Mouse (Mus musculus) spleen, adult 12 weeks (tissue): ENCODE data around the gene Dnajc12.
"Not testable (repeated sequence)": the region's sequence is repeated elsewhere in the genome, so short reads cannot be mapped to it uniquely, and the experiment has no call there.

Source experiments
- DNase-seq: peaks from one replicate; pipeline ENCODE4 v3.0.0; 2022; ENCODE audit warnings: low spot score

Dnajc12 gene

DNA sequence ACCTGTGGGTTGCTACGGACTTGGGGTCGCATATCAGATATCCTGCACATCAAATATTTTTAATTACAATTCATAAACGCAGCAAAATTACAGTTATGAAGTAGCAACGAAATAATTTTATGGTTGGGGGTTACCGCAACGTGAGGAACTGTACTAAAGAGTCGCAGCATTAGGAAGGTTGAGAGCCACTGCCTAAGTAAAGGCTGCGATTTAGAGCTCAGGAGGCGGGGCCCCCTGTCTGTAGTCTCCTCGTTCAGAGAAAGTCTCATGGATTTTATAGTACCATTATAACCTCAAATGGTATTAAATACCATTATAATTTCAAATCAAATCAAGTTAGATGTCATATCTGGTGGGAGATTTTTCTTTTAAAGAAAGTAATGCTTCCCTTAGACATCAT, 4.7 kb downstream of the Dnajc12 start:
- no peak for DNase-seq

- no peak for DNase-seq
Observed at GRCm38 (mm10) chr10:63388948-63389347, 6.7 kb downstream of the Dnajc12 start.

DNA sequence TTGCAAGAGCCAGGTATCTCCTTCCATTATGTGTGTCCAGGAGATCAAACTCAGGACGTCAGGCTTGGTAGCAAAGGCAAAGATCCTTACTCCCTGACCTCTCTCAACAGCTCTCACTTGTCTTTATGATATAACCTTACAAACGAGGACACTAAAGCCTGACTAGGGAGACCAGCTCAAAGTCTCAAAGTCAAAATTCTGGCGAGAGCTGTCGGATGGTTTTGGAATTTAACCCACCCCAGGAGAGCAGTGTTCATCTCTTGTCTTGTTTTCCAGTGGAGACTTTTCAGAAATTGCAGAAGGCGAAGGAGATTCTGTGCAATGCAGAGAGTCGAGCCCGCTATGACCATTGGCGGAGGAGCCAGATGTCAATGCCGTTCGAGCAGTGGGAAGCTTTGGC, 14.7 kb downstream of the Dnajc12 start:
- DNase-seq, result no peak

- no peak for DNase-seq
Observed at GRCm38 (mm10) chr10:63402731-63403504, 20.7 kb downstream of the Dnajc12 start.

DNA sequence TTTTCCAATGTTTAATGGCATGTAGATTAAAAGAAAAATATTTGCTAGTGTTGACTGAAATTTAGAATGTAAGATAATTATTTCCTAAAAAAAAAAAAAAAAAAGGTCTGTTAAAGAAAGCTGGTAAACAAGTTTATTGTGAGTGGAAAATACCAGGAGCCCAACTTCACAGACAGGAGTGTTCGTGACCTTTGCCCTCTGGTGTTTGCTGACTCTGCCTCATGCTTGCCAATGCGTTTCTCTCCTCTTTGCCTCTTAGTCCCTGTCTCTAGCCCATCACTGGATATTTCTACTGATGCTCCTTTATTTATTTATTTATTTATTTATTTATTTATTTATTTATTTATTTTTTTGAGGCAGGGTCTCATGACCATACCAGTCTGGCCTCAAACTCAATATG, 21.4 kb downstream of the Dnajc12 start:
- no peak for DNase-seq

GRCm38 (mm10) chr10:63410162-63410956, 28.1 kb downstream of the Dnajc12 start:
- DNase-seq, result no peak

DNA sequence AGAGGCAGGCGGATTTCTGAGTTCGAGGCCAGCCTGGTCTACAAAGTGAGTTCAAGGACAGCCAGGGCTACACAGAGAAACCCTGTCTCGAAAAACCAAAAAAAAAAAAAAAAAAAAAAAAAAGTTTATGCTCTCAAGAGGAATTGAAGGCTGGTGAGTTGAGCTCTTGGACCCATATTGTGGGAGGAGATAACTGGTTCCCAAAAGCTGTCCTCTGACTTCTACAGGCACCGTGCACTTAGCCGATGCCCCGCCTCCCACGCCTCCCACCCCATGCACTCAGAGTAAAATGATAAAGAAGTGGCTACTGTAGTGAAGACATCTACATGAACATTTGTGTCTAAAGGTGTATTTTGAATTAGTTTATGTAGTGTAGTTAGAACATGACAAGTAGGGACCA, 29.4 kb downstream of the Dnajc12 start:
- DNase-seq, result not testable (repeated sequence)

- DNase-seq, result no peak
Observed at GRCm38 (mm10) chr10:63412756-63413155, 30.5 kb downstream of the Dnajc12 start.

GRCm38 (mm10) chr10:63415287-63415686, 33.0 kb downstream of the Dnajc12 start:
- DNase-seq, result no peak

GRCm38 (mm10) chr10:63415850-63416249, 33.6 kb downstream of the Dnajc12 start:
- no peak for DNase-seq

DNA sequence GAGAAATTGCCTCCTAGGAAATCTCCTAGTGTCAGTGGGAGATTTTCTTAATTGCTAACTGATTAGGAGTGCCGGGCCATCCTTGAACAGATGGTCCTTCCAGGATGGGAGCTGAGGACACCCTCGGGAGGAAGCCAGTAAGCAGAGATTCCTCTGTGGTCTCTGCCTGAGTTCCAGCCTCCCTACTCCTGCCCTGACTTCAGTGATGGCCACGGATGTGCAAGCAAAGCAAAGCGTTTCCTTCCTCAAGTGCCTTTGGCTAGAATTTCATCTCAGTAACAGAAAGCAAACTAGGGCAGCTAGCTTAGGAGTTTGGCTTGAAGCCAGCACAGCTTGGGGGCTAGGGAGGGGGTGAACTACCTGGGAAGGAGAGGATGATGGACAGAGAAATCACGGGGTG, 34.8 kb downstream of the Dnajc12 start:
- no peak for DNase-seq

DNA sequence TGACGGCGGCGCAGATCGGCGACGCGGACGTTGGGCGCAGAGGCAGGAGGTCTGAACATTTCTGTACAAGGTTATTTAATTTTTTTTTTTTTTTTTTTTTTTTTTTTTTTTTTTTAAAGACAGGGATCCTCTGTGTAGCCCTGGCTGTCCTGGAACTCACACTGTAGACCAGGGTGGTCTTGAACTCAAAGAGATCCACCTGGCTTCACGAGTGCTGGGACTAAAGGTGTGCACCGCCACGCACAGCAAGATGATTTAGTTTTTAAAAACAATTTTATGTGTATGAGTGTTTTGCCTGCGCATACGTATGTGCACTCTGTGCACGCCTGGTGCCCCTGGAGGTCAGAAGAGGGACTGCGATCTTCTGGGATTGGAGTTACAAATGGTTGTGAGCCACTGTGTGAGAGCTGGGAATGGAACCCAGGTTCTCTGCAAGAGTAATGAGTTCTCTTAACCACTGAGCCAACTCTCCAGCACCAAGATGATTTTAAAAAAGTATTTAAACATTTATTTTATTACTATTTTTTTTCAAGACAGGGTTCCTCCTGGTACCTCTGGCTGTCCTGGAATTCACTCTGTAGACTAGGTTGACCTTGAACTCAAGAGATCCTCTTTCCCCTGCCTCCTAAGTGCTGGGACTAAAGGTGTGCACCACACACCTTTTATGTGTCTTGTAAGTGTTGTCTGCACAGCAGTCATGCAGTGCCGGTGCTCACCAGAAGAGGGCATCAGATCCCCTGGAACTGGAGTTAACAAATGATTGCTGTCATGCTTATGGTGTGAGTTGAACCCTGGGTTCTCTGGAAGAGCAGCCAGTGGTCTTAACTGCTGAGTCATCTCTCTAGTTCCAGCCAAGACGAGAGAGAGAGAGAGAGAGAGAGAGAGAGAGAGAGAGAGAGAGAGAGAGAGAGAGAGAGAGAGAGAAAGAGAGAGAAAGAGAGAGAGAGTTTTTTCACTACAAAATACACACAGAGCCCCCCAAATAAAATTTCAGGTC, 39.8 kb downstream of the Dnajc12 start, which contains the start of gene Gm7075:
Gm7075 (minus strand) TSS at position 51 of the 997 bp plus-strand sequence.
- peak; percentile 56 for DNase-seq

DNA sequence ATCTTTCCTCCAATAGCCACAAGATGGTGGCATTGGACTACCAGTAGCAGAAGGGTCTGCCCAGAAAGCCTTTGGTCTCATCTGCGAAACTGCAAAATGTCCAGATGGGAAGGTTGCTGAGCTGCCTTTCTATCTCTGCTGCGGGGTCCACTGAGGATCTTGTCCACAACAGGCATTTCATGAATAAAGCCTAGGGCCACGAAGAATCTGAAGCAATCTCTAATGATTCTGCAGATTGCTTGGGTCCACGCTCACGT, 40.4 kb downstream of the Dnajc12 start:
- no peak for DNase-seq

GRCm38 (mm10) chr10:63423591-63424474, 41.6 kb downstream of the Dnajc12 start:
- no peak for DNase-seq

DNA sequence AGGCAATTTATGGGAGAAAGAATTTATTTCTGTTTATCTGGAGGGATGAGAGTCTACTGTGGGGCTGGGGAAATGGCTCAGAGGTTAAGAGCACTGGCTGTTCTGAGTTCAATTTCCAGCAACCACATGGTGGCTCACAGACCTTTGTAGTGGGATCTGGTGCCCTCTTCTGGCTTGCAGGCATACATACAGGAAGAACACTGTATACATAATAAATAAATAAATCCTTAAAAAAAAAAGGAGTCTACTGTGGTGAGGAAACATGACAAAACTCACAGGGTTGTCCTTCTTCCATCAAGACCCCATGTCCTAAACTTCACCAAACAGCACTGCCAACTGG, 42.2 kb downstream of the Dnajc12 start:
- DNase-seq, result peak; percentile 25

DNA sequence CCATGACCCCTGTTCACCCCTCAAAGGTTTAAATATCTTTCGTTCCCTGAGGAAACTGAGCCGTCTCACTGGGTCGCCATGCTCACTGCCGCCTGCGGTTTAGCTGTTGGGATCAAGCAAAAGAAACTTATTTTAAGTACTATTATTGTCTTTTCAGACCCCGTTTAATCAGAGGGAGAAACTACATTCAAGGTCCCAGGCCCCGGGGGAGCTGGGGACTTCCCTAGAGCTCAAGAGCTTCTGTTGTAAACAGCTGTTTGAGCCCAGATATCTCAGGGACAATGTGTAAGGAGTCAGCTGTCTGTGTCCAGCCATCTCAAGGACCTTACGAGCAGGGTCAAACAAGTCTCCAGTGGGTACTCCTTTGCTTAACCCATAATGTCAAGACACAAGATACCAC, 44.9 kb downstream of the Dnajc12 start:
- no peak for DNase-seq

GRCm38 (mm10) chr10:63428243-63429022, 46.2 kb downstream of the Dnajc12 start:
- DNase-seq, result peak; percentile 37

DNA sequence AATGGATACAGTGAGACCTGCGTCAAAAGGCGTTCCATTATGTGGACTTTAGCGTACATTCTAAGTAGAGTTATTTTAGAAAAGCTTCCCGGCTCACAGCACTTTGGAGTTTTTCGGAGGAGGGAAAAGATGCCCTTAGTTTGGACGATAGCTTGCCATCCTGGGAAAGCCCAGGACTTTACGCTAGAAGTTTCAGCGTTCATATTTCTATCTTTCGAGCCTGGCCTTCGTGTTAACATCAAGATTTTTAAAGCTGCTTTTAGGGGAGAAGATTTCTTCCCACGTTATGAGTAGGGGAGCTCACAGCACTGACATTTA, 46.7 kb downstream of the Dnajc12 start:
- DNase-seq, result no peak

GRCm38 (mm10) chr10:63429380-63429779, 47.1 kb downstream of the Dnajc12 start:
- DNase-seq, result peak; percentile 100

DNA sequence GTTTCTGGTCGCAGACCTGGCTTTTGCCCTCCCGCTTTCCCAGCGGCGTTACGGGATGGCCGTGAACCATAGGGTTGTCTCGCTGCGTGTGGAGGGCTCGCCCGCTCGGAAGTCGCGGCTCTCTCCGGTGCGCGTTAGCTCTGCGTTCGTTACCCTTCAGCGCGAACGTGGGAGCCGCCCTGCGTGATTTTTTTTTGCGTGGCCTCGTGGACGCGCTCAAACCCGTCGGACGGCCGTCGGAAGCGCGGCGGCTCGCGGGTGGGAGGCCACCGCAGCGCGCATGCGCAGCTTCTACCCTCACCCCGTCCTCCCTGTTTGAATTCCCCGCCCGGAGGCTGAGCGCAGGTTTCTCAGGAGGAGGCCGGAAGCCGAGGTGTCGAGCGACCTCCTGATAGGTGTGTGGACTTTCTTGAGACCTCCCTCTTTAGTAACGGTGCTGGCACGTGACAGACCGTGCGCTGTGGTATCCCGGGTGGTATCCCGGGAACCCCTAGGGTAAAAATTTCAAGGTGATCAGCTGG, 47.6 kb downstream of the Dnajc12 start, which contains the start of gene Ctnna3:
Ctnna3 (plus strand) TSS at position 314 of the 521 bp plus-strand sequence.
- peak; percentile 85 for DNase-seq
